Mouse (Mus musculus): ENCODE measurements around the gene Srek1. TPM values are rescaled to one million over a fixed set of nuclear protein-coding genes. Genes with fewer than 3 reads are reported as not detected.
A peak's percentile ranks its signal among the peaks of the same experiment; 100 is the strongest.

The Srek1 gene
- polyA plus RNA-seq, 1 experiment = 308 TPM

- WGBS = 86% methylated on average over 3 of the region's 3 CpGs
- Histone ChIP-seq H3K4me1 (ENCODE audit: control insufficient read depth, insufficient read depth, low read length) (no peaks in the 10 kb centered on the region), H3K27ac (ENCODE audit: insufficient read depth, low read depth, low read length) (no peak overlapping the region), H3K4me3 (ENCODE audit: insufficient read depth, low read depth, low read length) (no peak overlapping the region)
- TF ChIP-seq CTCF (IDR thresholded peaks at IDR 0.05; ENCODE audit: insufficient read depth, low read depth, low read length) = no peak
- no peak for TF ChIP-seq POLR2A (IDR thresholded peaks at IDR 0.05; ENCODE audit: insufficient read depth, low read depth, low read length)
These were observed 72.1 kb downstream of the Srek1 start for GRCm38 (mm10) chr13:103702266-103702665.

GRCm38 (mm10) chr13:103700752-103701151 lies 73.7 kb downstream of the Srek1 start:
- Histone ChIP-seq H3K27ac (ENCODE audit: insufficient read depth, low read depth, low read length) (no peak overlapping the region), H3K4me3 (ENCODE audit: insufficient read depth, low read depth, low read length) (no peak overlapping the region), H3K4me1 (ENCODE audit: control insufficient read depth, insufficient read depth, low read length) (no peaks in the 10 kb centered on the region)
- TF ChIP-seq CTCF (IDR thresholded peaks at IDR 0.05; ENCODE audit: insufficient read depth, low read depth, low read length) = no peak
- no peak for TF ChIP-seq POLR2A (IDR thresholded peaks at IDR 0.05; ENCODE audit: insufficient read depth, low read depth, low read length)
- 87% methylated on average over 2 of the region's 2 CpGs for WGBS

GRCm38 (mm10) chr13:103697993-103698392 lies 76.4 kb downstream of the Srek1 start:
- 74% methylated on average over 9 of the region's 9 CpGs for WGBS
- Histone ChIP-seq H3K27ac (ENCODE audit: insufficient read depth, low read depth, low read length) (no peak overlapping the region), H3K4me3 (ENCODE audit: insufficient read depth, low read depth, low read length) (no peak overlapping the region), H3K4me1 (ENCODE audit: control insufficient read depth, insufficient read depth, low read length) (no peaks in the 10 kb centered on the region)
- TF ChIP-seq CTCF (IDR thresholded peaks at IDR 0.05; ENCODE audit: insufficient read depth, low read depth, low read length) = no peak
- TF ChIP-seq POLR2A (IDR thresholded peaks at IDR 0.05; ENCODE audit: insufficient read depth, low read depth, low read length) = no peak

- Histone ChIP-seq H3K27ac (ENCODE audit: insufficient read depth, low read depth, low read length) (no peak overlapping the region), H3K4me1 (ENCODE audit: control insufficient read depth, insufficient read depth, low read length) (no peaks in the 10 kb centered on the region), H3K4me3 (ENCODE audit: insufficient read depth, low read depth, low read length) (no peak overlapping the region)
- no peak for TF ChIP-seq POLR2A (IDR thresholded peaks at IDR 0.05; ENCODE audit: insufficient read depth, low read depth, low read length)
- TF ChIP-seq CTCF (IDR thresholded peaks at IDR 0.05; ENCODE audit: insufficient read depth, low read depth, low read length) = peak; percentile 49; the same call in 1 of the 2 replicates
- WGBS = 34% methylated on average over 9 of the region's 9 CpGs
These were observed 78.2 kb downstream of the Srek1 start for GRCm38 (mm10) chr13:103696164-103696563.

DNA sequence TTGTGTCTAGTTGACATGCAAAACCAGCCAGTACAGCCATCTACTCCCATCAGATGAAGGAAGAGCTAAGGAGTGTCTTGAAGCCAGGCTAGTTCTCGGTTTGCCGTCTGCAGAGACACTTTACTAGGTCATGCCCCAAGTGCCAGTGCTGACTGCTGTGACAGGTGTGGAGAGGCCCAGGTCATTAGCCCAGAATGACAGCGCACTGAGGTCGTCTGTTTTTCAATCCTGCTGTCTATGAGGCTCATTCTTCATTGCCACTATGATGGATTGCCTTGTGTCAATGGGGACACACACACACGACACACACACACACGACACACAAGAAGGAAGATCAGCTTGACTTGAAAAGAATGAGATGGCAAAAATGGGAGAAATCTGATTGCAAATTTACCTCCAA lies 79.0 kb downstream of the Srek1 start:
- 95% methylated on average over 6 of the region's 6 CpGs for WGBS
- TF ChIP-seq POLR2A (IDR thresholded peaks at IDR 0.05; ENCODE audit: insufficient read depth, low read depth, low read length) (no peak), CTCF (IDR thresholded peaks at IDR 0.05; ENCODE audit: insufficient read depth, low read depth, low read length) (no peak)

More for the DNA sequence above, 79.0 kb downstream of the Srek1 start:
- H3K4me3 ChIP-seq (ENCODE audit: insufficient read depth, low read depth, low read length) = no peak overlapping the region
- H3K4me1 ChIP-seq (ENCODE audit: control insufficient read depth, insufficient read depth, low read length) = no peaks in the 10 kb centered on the region
- no peak overlapping the region for H3K27ac ChIP-seq (ENCODE audit: insufficient read depth, low read depth, low read length)

Other genes with a start within 250 kb of the Srek1 start
- gene Erbin, start 145.9 kb upstream of the Srek1 start, polyA plus RNA-seq (2012; ENCODE audit: insufficient read depth, insufficient read length, low replicate concordance, missing spikeins) = not detected in 2 replicates

Measured in olfactory bulb, adult 2 months (tissue).